In the genomic region with DNA sequence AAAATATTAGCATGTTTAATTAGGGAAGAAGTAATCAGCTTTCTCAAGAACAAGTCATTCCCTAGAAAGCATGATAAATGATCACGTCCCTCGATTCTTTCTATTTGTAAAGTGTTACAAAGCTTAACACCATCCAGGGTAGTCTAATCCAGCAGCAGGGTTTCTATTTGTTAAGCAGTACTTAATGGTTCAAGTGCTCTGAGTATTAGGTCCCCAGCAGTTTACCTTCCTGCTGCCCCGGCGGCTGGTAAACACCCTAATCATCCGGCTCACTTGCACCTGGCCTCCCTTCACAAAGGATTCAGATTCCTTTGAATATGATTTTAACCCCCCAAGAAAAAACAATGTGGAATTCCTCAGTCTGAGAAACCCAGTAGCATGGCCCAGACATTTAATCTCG, we compare ENCODE assay signal across 20 mouse cellular contexts.
DNase-seq lines count a peak whose midpoint lies in the region; ATAC-seq and TF ChIP-seq lines count a peak whose summit lies in the region.
"Had no signal": no experiment of that assay in that cellular context is flagged by ENCODE, and none has a peak within 500 bp of the region (broad histone marks: within the 10 kb centered on the region; RNA-seq: fewer than 3 reads in every experiment).

No protein-coding gene starts in this region.

- DNase-seq in forebrain, embryonic 14.5 days (ENCODE audit: low spot score) = peak; percentile 10
- no peak for DNase-seq in lung, embryonic 14.5 days
- no peak for DNase-seq in lung, adult 2 months
- DNase-seq in brain, embryonic 14.5 days (ENCODE audit: low read depth) = peak; percentile 41
- DNase-seq in stomach, postnatal 0 days (ENCODE audit: low spot score) = peak; percentile 42
- no peak for DNase-seq in midbrain, embryonic 11.5 days (ENCODE audit: low spot score, missing footprints)
- DNase-seq: adrenal gland, postnatal 10 days; cerebellum, adult 11-12 months; cerebellum, adult 9-11 months; cerebellum, postnatal 36 days; gastrocnemius, postnatal 10 days; heart, adult 18-20 months; heart, postnatal 10 days; heart, postnatal 4 days had no signal

- 37% methylated on average over 6 of the region's 6 CpGs for WGBS in forebrain, embryonic 14.5 days
- WGBS in forebrain, embryonic 13.5 days = 44% methylated on average over 6 of the region's 6 CpGs
- WGBS in lung, embryonic 14.5 days = 59% methylated on average over 6 of the region's 6 CpGs
- 78% methylated on average over 6 of the region's 6 CpGs for WGBS in lung, adult 2 months
- 55% methylated on average over 6 of the region's 6 CpGs for WGBS in stomach, postnatal 0 days
- 77% methylated on average over 6 of the region's 6 CpGs for WGBS in midbrain, embryonic 11.5 days

- no peak overlapping the region for H3K4me2 ChIP-seq in forebrain, embryonic 14.5 days (ENCODE audit: low read length)
- no peak overlapping the region for H3K4me2 ChIP-seq in forebrain, embryonic 13.5 days
- no peak overlapping the region for H3K4me2 ChIP-seq in lung, embryonic 14.5 days
- H3K4me2 ChIP-seq in stomach, postnatal 0 days (replicated peaks; ENCODE audit: low read depth) = no peak overlapping the region
- H3K4me2 ChIP-seq in midbrain, embryonic 11.5 days = no peak overlapping the region
- H3K4me2 ChIP-seq: embryonic facial prominence, embryonic 15.5 days had no signal

- no peak overlapping the region for H3K27ac ChIP-seq in forebrain, embryonic 14.5 days (ENCODE audit: low read depth, low read length)
- no peak overlapping the region for H3K27ac ChIP-seq in forebrain, embryonic 13.5 days
- H3K27ac ChIP-seq in lung, embryonic 14.5 days (ENCODE audit: low read depth) = peak overlapping the region; percentile 58; the same call in 1 of the 2 replicates
- no peak overlapping the region for H3K27ac ChIP-seq in stomach, postnatal 0 days (replicated peaks)
- no peak overlapping the region for H3K27ac ChIP-seq in midbrain, embryonic 11.5 days (ENCODE audit: low read depth, low read length)
- H3K27ac ChIP-seq: embryonic facial prominence, embryonic 15.5 days; forebrain, embryonic 10.5 days; heart, embryonic 10.5 days had no signal

- no peak overlapping the region for H3K9ac ChIP-seq in forebrain, embryonic 14.5 days (ENCODE audit: low read length)
- H3K9ac ChIP-seq in forebrain, embryonic 13.5 days = no peak overlapping the region
- H3K9ac ChIP-seq in lung, embryonic 14.5 days = no peak overlapping the region
- no peak overlapping the region for H3K9ac ChIP-seq in stomach, postnatal 0 days (ENCODE audit: low read length)
- H3K9ac ChIP-seq in midbrain, embryonic 11.5 days (ENCODE audit: low read length) = no peak overlapping the region
- H3K9ac ChIP-seq: embryonic facial prominence, embryonic 15.5 days had no signal

- ATAC-seq in forebrain, embryonic 14.5 days = no peak
- no peak for ATAC-seq in forebrain, embryonic 13.5 days
- ATAC-seq in lung, embryonic 14.5 days (ENCODE audit: insufficient read depth) = no peak
- ATAC-seq in stomach, postnatal 0 days (ENCODE audit: low FRiP score, low TSS enrichment) = peak; percentile 47; the same call in 1 of the 2 replicates
- ATAC-seq in midbrain, embryonic 11.5 days (ENCODE audit: low FRiP score) = no peak
- ATAC-seq: forebrain, embryonic 16.5 days had no signal

- TF ChIP-seq POLR2A in lung, adult 2 months (IDR thresholded peaks at IDR 0.05; ENCODE audit: borderline replicate concordance, extremely low read depth, low read depth, low read length) = no peak
- no peak for TF ChIP-seq POLR2A in brain, embryonic 14.5 days (IDR thresholded peaks at IDR 0.05; ENCODE audit: borderline replicate concordance, extremely low read depth, insufficient read depth, insufficient read length, poor library complexity, severe bottlenecking)

- TF ChIP-seq EP300 in stomach, postnatal 0 days (optimal IDR thresholded peaks at IDR 0.05) = no peak

- no peaks in the 10 kb centered on the region for H3K36me3 ChIP-seq in forebrain, embryonic 14.5 days (ENCODE audit: control insufficient read depth, insufficient read depth, low read length)
- H3K36me3 ChIP-seq in forebrain, embryonic 13.5 days (ENCODE audit: poor library complexity, severe bottlenecking) = no peaks in the 10 kb centered on the region
- no peaks in the 10 kb centered on the region for H3K36me3 ChIP-seq in lung, embryonic 14.5 days (ENCODE audit: insufficient read depth)
- H3K36me3 ChIP-seq in stomach, postnatal 0 days (ENCODE audit: control insufficient read depth, insufficient read depth, low read length) = no peaks in the 10 kb centered on the region
- H3K36me3 ChIP-seq in midbrain, embryonic 11.5 days (ENCODE audit: control insufficient read depth, insufficient read depth, low read length) = no peaks in the 10 kb centered on the region
- H3K36me3 ChIP-seq: embryonic facial prominence, embryonic 15.5 days; forebrain, embryonic 10.5 days had no signal

- no peaks in the 10 kb centered on the region for H3K4me1 ChIP-seq in forebrain, embryonic 14.5 days (ENCODE audit: control insufficient read depth, insufficient read depth, low read length)
- H3K4me1 ChIP-seq in forebrain, embryonic 13.5 days = no peaks in the 10 kb centered on the region; the same call in 1 of the 2 replicates
- H3K4me1 ChIP-seq in lung, embryonic 14.5 days (ENCODE audit: insufficient read depth) = 0 out of 2 replicates have a peak, but pooled peaks cover 8% of the 10 kb centered on the region
- H3K4me1 ChIP-seq in lung, adult 2 months (ENCODE audit: control insufficient read depth, insufficient read depth, low read length) = no peaks in the 10 kb centered on the region
- H3K4me1 ChIP-seq in stomach, postnatal 0 days (replicated peaks; ENCODE audit: control insufficient read depth, insufficient read depth) = no peaks in the 10 kb centered on the region
- H3K4me1 ChIP-seq in midbrain, embryonic 11.5 days (ENCODE audit: control insufficient read depth, insufficient read depth, low read length) = no peaks in the 10 kb centered on the region

- TF ChIP-seq CTCF in lung, embryonic 14.5 days (IDR thresholded peaks at IDR 0.05; ENCODE audit: low read depth) = no peak
- no peak for TF ChIP-seq CTCF in lung, adult 2 months (IDR thresholded peaks at IDR 0.05; ENCODE audit: insufficient read depth, low read length)
- TF ChIP-seq CTCF in brain, embryonic 14.5 days (IDR thresholded peaks at IDR 0.05; ENCODE audit: borderline replicate concordance, extremely low read depth, insufficient read depth, insufficient read length) = no peak
- TF ChIP-seq CTCF in stomach, postnatal 0 days (IDR thresholded peaks at IDR 0.05; ENCODE audit: low read depth) = no peak

- H3K9me3 ChIP-seq in forebrain, embryonic 14.5 days (replicated peaks; ENCODE audit: control insufficient read depth, low read length) = no peaks in the 10 kb centered on the region
- no peaks in the 10 kb centered on the region for H3K9me3 ChIP-seq in forebrain, embryonic 13.5 days (replicated peaks)
- H3K9me3 ChIP-seq in lung, embryonic 14.5 days (ENCODE audit: low read depth, low read length) = no peaks in the 10 kb centered on the region
- no peaks in the 10 kb centered on the region for H3K9me3 ChIP-seq in stomach, postnatal 0 days (ENCODE audit: control insufficient read depth, low read length)
- 0 out of 2 replicates have a peak, but pooled peaks cover 2% of the 10 kb centered on the region for H3K9me3 ChIP-seq in midbrain, embryonic 11.5 days (ENCODE audit: control insufficient read depth, low read length)
- H3K9me3 ChIP-seq: embryonic facial prominence, embryonic 15.5 days; forebrain, embryonic 10.5 days; heart, embryonic 10.5 days had no signal

- H3K27me3 ChIP-seq in forebrain, embryonic 14.5 days (replicated peaks; ENCODE audit: control insufficient read depth, insufficient read depth, low read length) = no peaks in the 10 kb centered on the region
- no peaks in the 10 kb centered on the region for H3K27me3 ChIP-seq in forebrain, embryonic 13.5 days
- no peaks in the 10 kb centered on the region for H3K27me3 ChIP-seq in lung, embryonic 14.5 days (ENCODE audit: insufficient read depth, low read length)
- H3K27me3 ChIP-seq in stomach, postnatal 0 days (ENCODE audit: control insufficient read depth, insufficient read depth, low read length) = no peaks in the 10 kb centered on the region
- no peaks in the 10 kb centered on the region for H3K27me3 ChIP-seq in midbrain, embryonic 11.5 days (ENCODE audit: control insufficient read depth, insufficient read depth, low read length)
- H3K27me3 ChIP-seq: embryonic facial prominence, embryonic 15.5 days had no signal

- H3K4me3 ChIP-seq in forebrain, embryonic 14.5 days (ENCODE audit: low read depth, low read length) = no peak overlapping the region
- H3K4me3 ChIP-seq in forebrain, embryonic 13.5 days = no peak overlapping the region
- no peak overlapping the region for H3K4me3 ChIP-seq in lung, embryonic 14.5 days (ENCODE audit: low read depth, low read length)
- H3K4me3 ChIP-seq in lung, adult 2 months (replicated peaks; ENCODE audit: extremely low read depth, low read depth, low read length) = no peak overlapping the region
- H3K4me3 ChIP-seq in stomach, postnatal 0 days (ENCODE audit: low read depth, low read length) = no peak overlapping the region
- H3K4me3 ChIP-seq in midbrain, embryonic 11.5 days (ENCODE audit: low read depth, low read length) = no peak overlapping the region
- H3K4me3 ChIP-seq: embryonic facial prominence, embryonic 15.5 days; erythroblast, embryonic 14.5 days; forebrain, embryonic 10.5 days; heart, embryonic 10.5 days had no signal

Comparison
In these comparisons a context has a peak if more than half of its experiments do, and no peak if none do; other contexts are left out.
1. DNase-seq: peak in forebrain, embryonic 14.5 days (single experiment), brain, embryonic 14.5 days (single experiment) and stomach, postnatal 0 days (single experiment); none in lung, embryonic 14.5 days (single experiment), lung, adult 2 months (single experiment) and midbrain, embryonic 11.5 days (single experiment).